Comparison of ENCODE assay signal across 9 mouse cellular contexts in genomic region chr17:72237315-72237714, GRCm38 (mm10).
DNase-seq lines count a peak whose midpoint lies in the region; ATAC-seq and TF ChIP-seq lines count a peak whose summit lies in the region.
"Had no signal": no experiment of that assay in that cellular context is flagged by ENCODE, and none has a peak within 500 bp of the region (broad histone marks: within the 10 kb centered on the region; RNA-seq: fewer than 3 reads in every experiment).

No protein-coding gene starts in this region.

- peak; percentile 66 to 72 for DNase-seq in cerebellum, postnatal 14 days
- no peak for DNase-seq in cerebellum, adult 8-10 months
- peak; percentile 11 for DNase-seq in kidney, adult 9 months
- peak; percentile 45 for DNase-seq in testis, postnatal 10 days (ENCODE audit: low spot score)
- DNase-seq in testis, postnatal 14 days (ENCODE audit: low spot score) = no peak
- peak; percentile 19 for DNase-seq in stomach, postnatal 0 days (ENCODE audit: low spot score)
- DNase-seq in liver, postnatal 0 days = no peak
- DNase-seq: cerebellum, adult 2 months had no signal

- H3K27me3 ChIP-seq in kidney, embryonic 15.5 days = no peaks in the 10 kb centered on the region
- no peaks in the 10 kb centered on the region for H3K27me3 ChIP-seq in stomach, postnatal 0 days (ENCODE audit: control insufficient read depth, insufficient read depth, low read length)
- H3K27me3 ChIP-seq in liver, postnatal 0 days (ENCODE audit: insufficient read depth, low read length) = no peaks in the 10 kb centered on the region

- H3K27ac ChIP-seq in kidney, embryonic 15.5 days = no peak overlapping the region
- no peak overlapping the region for H3K27ac ChIP-seq in stomach, postnatal 0 days (replicated peaks)
- H3K27ac ChIP-seq in liver, postnatal 0 days (ENCODE audit: low read depth) = no peak overlapping the region

- H3K4me3 ChIP-seq in kidney, embryonic 15.5 days (replicated peaks) = no peak overlapping the region
- no peak overlapping the region for H3K4me3 ChIP-seq in stomach, postnatal 0 days (ENCODE audit: low read depth, low read length)
- H3K4me3 ChIP-seq in liver, postnatal 0 days (ENCODE audit: low read depth, low read length) = no peak overlapping the region

- whole genome bisulfite sequencing in kidney, embryonic 15.5 days = 94% methylated on average over 1 of the region's 1 CpGs
- 75% methylated on average over 1 of the region's 1 CpGs for WGBS in stomach, postnatal 0 days
- 86% methylated on average over 1 of the region's 1 CpGs for WGBS in liver, postnatal 0 days (ENCODE audit: insufficient replicate concordance)

- no peaks in the 10 kb centered on the region for H3K4me1 ChIP-seq in kidney, embryonic 15.5 days
- no peaks in the 10 kb centered on the region for H3K4me1 ChIP-seq in stomach, postnatal 0 days (replicated peaks; ENCODE audit: control insufficient read depth, insufficient read depth)
- no peaks in the 10 kb centered on the region for H3K4me1 ChIP-seq in liver, postnatal 0 days (ENCODE audit: insufficient read depth)

- no peak overlapping the region for H3K4me2 ChIP-seq in kidney, embryonic 15.5 days
- H3K4me2 ChIP-seq in stomach, postnatal 0 days (replicated peaks; ENCODE audit: low read depth) = no peak overlapping the region
- H3K4me2 ChIP-seq in liver, postnatal 0 days (ENCODE audit: low read depth, low read length) = no peak overlapping the region

- no peaks in the 10 kb centered on the region for H3K9me3 ChIP-seq in kidney, embryonic 15.5 days (replicated peaks)
- 0 out of 2 replicates have a peak, but pooled peaks cover 5% of the 10 kb centered on the region for H3K9me3 ChIP-seq in stomach, postnatal 0 days (ENCODE audit: control insufficient read depth, low read length)
- no peaks in the 10 kb centered on the region for H3K9me3 ChIP-seq in liver, postnatal 0 days (ENCODE audit: low read length)

- no peaks in the 10 kb centered on the region for H3K36me3 ChIP-seq in kidney, embryonic 15.5 days
- no peaks in the 10 kb centered on the region for H3K36me3 ChIP-seq in stomach, postnatal 0 days (ENCODE audit: control insufficient read depth, insufficient read depth, low read length)
- no peaks in the 10 kb centered on the region for H3K36me3 ChIP-seq in liver, postnatal 0 days (replicated peaks; ENCODE audit: insufficient read depth, low read length)

- no peak for TF ChIP-seq CTCF in stomach, postnatal 0 days (IDR thresholded peaks at IDR 0.05; ENCODE audit: low read depth)
- no peak for TF ChIP-seq CTCF in liver, postnatal 0 days (IDR thresholded peaks at IDR 0.05; ENCODE audit: low read depth)

- no peak for TF ChIP-seq EP300 in stomach, postnatal 0 days (optimal IDR thresholded peaks at IDR 0.05)
- TF ChIP-seq EP300 in liver, postnatal 0 days (IDR thresholded peaks at IDR 0.05; ENCODE audit: low read depth) = no peak

- no peak overlapping the region for H3K9ac ChIP-seq in kidney, embryonic 15.5 days
- H3K9ac ChIP-seq in stomach, postnatal 0 days (ENCODE audit: low read length) = no peak overlapping the region
- no peak overlapping the region for H3K9ac ChIP-seq in liver, postnatal 0 days (replicated peaks)

- no peak for ATAC-seq in kidney, embryonic 15.5 days (replicated peaks; ENCODE audit: low FRiP score)
- ATAC-seq in stomach, postnatal 0 days (ENCODE audit: low FRiP score, low TSS enrichment) = no peak
- no peak for ATAC-seq in liver, postnatal 0 days

Comparison
In these comparisons a context has a peak if more than half of its experiments do, and no peak if none do; other contexts are left out.
1. DNase-seq: peak in cerebellum, postnatal 14 days (2 of 2), kidney, adult 9 months (single experiment), testis, postnatal 10 days (single experiment) and stomach, postnatal 0 days (single experiment); none in cerebellum, adult 8-10 months (single experiment), testis, postnatal 14 days (single experiment) and liver, postnatal 0 days (single experiment).